Mouse (Mus musculus): ENCODE data around the gene Cacul1. TPM values are rescaled to one million over a fixed set of nuclear protein-coding genes. Genes with fewer than 3 reads are reported as not detected.

Gene Cacul1
- total RNA-seq, 1 experiment from 2014 or later = 54.2 TPM

DNA sequence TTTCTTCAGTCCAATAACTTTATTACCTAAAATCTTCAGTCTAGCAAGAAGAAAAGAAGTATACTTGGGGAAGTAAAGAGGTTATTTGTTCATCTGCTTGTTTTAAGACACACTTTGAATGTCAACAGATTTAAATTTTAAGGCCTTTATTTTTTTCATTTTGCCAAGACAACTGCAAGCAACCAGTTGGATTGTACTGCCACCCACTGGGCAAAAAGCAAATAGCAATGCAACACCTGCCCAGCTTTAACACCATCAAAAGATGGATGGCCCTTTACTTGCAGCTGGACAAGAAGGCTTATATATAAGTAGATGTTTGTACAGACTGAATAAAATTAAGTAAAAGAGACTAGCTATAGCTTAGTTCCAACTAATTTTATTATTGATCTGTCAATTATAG, 27.3 kb downstream of the Cacul1 start:
- peak; percentile 63; the same call in 1 of the 2 replicates for ATAC-seq (replicated peaks; ENCODE audit: insufficient number of reproducible peaks, low FRiP score, low TSS enrichment, poor library complexity, severe bottlenecking)

DNA sequence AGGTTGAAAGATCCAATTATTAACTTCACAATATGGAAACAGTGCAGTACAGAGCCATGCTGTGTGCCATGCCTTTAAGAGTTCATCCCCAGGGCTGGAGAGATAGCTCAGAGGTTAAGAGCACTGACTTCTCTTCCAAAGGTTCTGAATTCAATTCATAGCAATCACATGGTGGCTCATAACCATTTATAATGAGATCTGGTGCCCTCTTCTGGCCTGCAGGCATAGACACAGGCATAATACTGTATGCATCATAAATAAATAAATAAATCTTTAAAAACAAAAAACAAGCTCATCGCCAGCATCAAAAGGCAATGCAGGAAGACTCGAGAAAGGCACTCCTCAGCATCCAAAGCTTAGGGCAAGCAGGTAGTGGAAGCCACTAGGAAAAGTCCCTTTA, 37.5 kb downstream of the Cacul1 start:
- ATAC-seq (replicated peaks; ENCODE audit: insufficient number of reproducible peaks, low FRiP score, low TSS enrichment, poor library complexity, severe bottlenecking) = no peak

GRCm38 (mm10) chr19:60531897-60532296, 48.9 kb downstream of the Cacul1 start:
- ATAC-seq (replicated peaks; ENCODE audit: insufficient number of reproducible peaks, low FRiP score, low TSS enrichment, poor library complexity, severe bottlenecking) = no peak

DNA sequence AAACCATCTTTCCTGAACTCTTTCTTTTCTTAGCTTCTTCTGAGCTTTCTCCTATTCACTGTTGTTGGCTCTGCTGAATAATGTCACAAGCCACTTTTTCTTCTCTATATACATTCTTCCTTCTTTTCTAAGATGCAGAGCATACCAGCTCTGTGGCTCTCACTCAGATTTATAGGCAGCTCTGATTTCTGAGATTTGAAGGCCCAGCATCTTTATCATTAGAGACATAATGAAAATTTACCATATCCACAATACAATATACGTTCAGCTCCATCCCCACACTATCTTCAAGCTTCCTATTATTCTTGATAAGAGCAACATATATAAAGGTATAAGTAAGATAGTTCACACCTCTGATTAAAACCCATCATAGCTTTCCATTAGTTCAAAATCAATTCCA, 50.7 kb downstream of the Cacul1 start:
- ATAC-seq (replicated peaks; ENCODE audit: insufficient number of reproducible peaks, low FRiP score, low TSS enrichment, poor library complexity, severe bottlenecking) = no peak

- ATAC-seq (replicated peaks; ENCODE audit: insufficient number of reproducible peaks, low FRiP score, low TSS enrichment, poor library complexity, severe bottlenecking) = no peak
Measured at GRCm38 (mm10) chr19:60529302-60529701, 51.5 kb downstream of the Cacul1 start.

- no peak for ATAC-seq (replicated peaks; ENCODE audit: insufficient number of reproducible peaks, low FRiP score, low TSS enrichment, poor library complexity, severe bottlenecking)
Measured at GRCm38 (mm10) chr19:60528602-60529001, 52.2 kb downstream of the Cacul1 start.

DNA sequence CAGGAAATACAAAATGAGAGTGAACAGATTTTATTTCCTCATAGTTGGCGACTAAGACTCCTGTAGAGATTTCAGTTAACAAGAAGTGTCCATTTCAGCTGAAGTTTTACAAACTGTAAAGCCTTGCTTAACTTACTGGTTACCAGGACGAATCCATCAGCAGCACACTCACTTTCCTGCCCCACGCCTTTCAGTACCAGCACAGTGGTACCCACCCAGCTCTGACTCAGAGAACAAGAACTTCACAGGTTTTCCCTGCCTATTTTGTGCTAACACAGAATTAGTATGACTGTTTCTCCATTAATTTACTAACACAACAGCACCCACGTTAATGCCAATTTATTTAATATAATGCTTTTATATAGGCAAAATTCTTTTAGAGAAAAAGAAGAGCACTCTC, 53.9 kb downstream of the Cacul1 start:
- ATAC-seq (replicated peaks; ENCODE audit: insufficient number of reproducible peaks, low FRiP score, low TSS enrichment, poor library complexity, severe bottlenecking) = no peak

DNA sequence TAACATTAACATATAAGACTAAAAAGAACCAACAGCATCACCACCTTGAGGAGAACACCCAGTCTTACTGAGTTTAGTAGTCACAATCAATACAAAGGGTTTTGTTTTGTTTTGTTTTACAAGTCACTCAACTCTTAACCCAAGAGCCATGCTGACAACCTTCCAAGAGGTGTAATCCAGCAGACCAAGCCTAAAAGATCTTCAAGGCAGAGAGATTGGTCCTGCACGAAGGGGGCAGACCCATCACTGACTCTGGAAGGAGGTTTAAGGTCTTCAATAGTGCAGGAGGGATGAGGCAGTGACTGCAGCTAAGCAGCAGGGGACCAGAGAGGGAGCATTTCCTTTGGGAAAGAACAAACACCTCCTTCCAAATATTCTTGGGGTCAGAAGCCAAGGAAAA, 55.7 kb downstream of the Cacul1 start:
- no peak for ATAC-seq (replicated peaks; ENCODE audit: insufficient number of reproducible peaks, low FRiP score, low TSS enrichment, poor library complexity, severe bottlenecking)

- no peak for ATAC-seq (replicated peaks; ENCODE audit: insufficient number of reproducible peaks, low FRiP score, low TSS enrichment, poor library complexity, severe bottlenecking)
Measured at GRCm38 (mm10) chr19:60524678-60525077, 56.1 kb downstream of the Cacul1 start.

- no peak for ATAC-seq (replicated peaks; ENCODE audit: insufficient number of reproducible peaks, low FRiP score, low TSS enrichment, poor library complexity, severe bottlenecking)
Measured at GRCm38 (mm10) chr19:60520131-60520530, 60.7 kb downstream of the Cacul1 start.

DNA sequence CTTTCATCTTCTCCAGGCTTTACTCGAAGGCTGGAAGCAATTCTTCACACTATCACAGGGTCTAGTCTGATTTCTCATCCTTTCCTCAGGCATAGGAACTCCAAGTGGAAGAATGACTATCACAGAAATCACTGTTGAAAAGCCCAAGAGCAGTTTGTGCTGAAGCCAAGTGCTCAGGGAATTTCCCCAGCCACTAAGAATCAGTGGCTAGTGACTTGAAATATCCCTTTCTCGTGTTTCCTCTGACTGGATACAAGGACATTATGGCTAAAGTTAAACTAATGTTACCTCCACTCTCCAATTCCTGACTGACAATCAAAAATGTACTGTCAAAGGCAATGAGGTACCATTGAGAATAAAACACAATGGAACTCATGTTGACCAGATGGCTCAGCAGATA, 65.8 kb downstream of the Cacul1 start:
- ATAC-seq (replicated peaks; ENCODE audit: insufficient number of reproducible peaks, low FRiP score, low TSS enrichment, poor library complexity, severe bottlenecking) = no peak

- no peak for ATAC-seq (replicated peaks; ENCODE audit: insufficient number of reproducible peaks, low FRiP score, low TSS enrichment, poor library complexity, severe bottlenecking)
Measured at GRCm38 (mm10) chr19:60513431-60513830, 67.4 kb downstream of the Cacul1 start.

DNA sequence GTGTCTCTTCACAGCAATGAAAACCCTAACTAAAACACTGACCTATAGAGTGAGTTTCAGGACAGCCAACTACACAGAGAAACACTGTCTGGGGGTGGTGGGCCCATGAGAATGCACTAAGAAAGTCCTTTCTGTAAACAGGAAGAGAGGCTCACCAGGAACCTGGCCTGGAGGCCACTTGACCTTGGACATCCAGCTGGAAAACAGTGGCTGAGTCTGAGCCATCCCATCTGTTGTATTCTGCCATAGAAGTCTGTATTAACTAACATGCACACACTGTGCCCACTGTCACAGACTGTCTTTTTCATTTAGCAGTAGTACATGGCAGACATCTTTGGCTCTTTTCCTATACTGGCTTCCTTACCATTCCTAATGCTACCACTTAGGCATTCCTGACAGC, 80.6 kb downstream of the Cacul1 start:
- ATAC-seq (replicated peaks; ENCODE audit: insufficient number of reproducible peaks, low FRiP score, low TSS enrichment, poor library complexity, severe bottlenecking) = no peak

- no peak for ATAC-seq (replicated peaks; ENCODE audit: insufficient number of reproducible peaks, low FRiP score, low TSS enrichment, poor library complexity, severe bottlenecking)
Measured at GRCm38 (mm10) chr19:60497171-60497570, 83.7 kb downstream of the Cacul1 start.

DNA sequence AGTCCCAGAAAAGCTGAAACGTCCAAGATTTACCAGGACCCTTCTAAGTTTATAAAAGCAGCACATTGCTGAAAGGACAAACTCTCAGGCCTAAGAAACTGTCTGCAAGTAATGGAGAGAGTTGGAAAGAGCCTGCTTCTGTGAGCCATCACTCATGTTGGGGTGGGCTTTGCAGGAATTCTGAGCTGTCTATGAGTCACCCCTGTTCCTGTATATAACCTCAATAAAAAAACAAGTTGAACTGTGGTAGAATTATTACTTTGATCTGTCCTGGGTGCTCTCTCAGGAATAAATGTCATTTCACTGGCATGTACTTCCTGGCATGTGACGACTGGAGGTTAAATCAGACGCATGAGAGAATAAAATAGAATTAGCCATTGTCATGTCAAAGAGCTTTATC, 85.1 kb downstream of the Cacul1 start:
- no peak for ATAC-seq (replicated peaks; ENCODE audit: insufficient number of reproducible peaks, low FRiP score, low TSS enrichment, poor library complexity, severe bottlenecking)

- no peak for ATAC-seq (replicated peaks; ENCODE audit: insufficient number of reproducible peaks, low FRiP score, low TSS enrichment, poor library complexity, severe bottlenecking)
Measured at GRCm38 (mm10) chr19:60489566-60489965, 91.3 kb downstream of the Cacul1 start.

DNA sequence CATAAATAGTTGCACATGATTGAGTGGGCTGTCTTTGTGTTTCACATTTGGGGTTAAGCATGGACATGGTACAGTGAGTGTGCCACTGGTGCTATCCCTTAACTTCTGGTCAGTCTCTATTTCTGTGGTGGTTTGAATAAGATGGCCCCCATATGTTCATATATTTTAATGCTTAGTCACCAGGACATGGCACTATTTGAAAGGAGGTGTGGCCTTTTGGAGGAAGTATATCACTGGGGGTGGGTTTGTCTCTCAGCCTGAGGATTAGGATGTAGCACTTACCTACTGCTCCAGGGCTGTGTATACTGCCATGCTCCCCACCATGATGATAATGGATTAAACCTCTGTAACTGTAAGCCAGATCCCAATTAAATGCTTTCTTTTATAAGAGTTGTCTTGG, 95.6 kb downstream of the Cacul1 start:
- no peak for ATAC-seq (replicated peaks; ENCODE audit: insufficient number of reproducible peaks, low FRiP score, low TSS enrichment, poor library complexity, severe bottlenecking)

DNA sequence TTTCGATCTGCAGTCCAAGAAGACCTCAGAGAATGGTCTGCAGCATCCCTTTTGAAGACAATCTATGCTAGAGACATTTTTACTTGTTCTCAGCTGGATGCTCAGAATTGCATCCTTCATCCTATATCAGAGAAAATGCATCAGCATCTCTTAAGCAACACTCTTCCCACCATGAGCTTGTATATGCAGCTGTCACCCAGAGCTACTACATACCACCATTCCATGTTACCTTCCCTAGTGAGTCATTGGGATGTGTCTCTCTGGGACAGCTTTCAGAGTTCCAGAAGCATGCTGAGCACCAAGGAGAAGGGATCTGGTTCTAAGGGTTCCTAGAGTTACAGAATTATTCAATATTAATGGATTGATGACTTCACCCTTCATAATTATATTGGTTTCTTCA, 102.0 kb downstream of the Cacul1 start:
- ATAC-seq (replicated peaks; ENCODE audit: insufficient number of reproducible peaks, low FRiP score, low TSS enrichment, poor library complexity, severe bottlenecking) = no peak

- no peak for ATAC-seq (replicated peaks; ENCODE audit: insufficient number of reproducible peaks, low FRiP score, low TSS enrichment, poor library complexity, severe bottlenecking)
Measured at GRCm38 (mm10) chr19:60477788-60478187, 103.0 kb downstream of the Cacul1 start.

Measured in monocyte, adult 5-6 weeks (primary cell).